Comparison of ENCODE assay signal across 27 mouse cellular contexts in the genomic region with DNA sequence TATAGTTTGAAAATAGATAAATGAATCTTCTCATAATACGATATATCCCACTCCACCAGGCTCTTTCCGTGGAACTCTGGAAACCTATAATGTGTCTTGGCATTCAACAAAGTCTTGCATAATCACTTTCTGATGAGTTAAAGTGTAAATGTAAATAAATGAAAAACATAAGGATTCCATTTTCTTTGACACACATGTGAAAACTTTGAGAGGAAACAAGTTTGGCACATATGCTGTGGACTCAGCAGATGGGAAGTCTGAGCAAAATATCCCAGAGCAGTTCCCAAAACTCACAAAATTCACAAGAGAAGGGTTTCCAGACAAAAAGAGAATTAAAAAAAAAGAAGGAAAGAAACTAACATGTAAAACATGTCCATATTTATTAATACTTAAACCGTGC.
DNase-seq lines count a peak whose midpoint lies in the region; ATAC-seq and TF ChIP-seq lines count a peak whose summit lies in the region.
"Had no signal": no experiment of that assay in that cellular context is flagged by ENCODE, and none has a peak within 500 bp of the region (broad histone marks: within the 10 kb centered on the region; RNA-seq: fewer than 3 reads in every experiment).

No protein-coding gene starts in this region.

- no peak for TF ChIP-seq CTCF in lung, postnatal 0 days (IDR thresholded peaks at IDR 0.05)
- no peak for TF ChIP-seq CTCF in brain, embryonic 14.5 days (IDR thresholded peaks at IDR 0.05; ENCODE audit: borderline replicate concordance, extremely low read depth, insufficient read depth, insufficient read length)

- H3K9me3 ChIP-seq in forebrain, embryonic 15.5 days = no peaks in the 10 kb centered on the region
- H3K9me3 ChIP-seq in forebrain, embryonic 12.5 days = no peaks in the 10 kb centered on the region
- no peaks in the 10 kb centered on the region for H3K9me3 ChIP-seq in lung, postnatal 0 days (ENCODE audit: low read length)
- H3K9me3 ChIP-seq: hindbrain, embryonic 12.5 days; intestine, embryonic 15.5 days; megakaryocyte, embryonic 14.5 days; midbrain, embryonic 12.5 days; neural tube, embryonic 12.5 days had no signal

- TF ChIP-seq EP300 in lung, postnatal 0 days (IDR thresholded peaks at IDR 0.05) = no peak

- no peak overlapping the region for H3K4me2 ChIP-seq in forebrain, embryonic 15.5 days (replicated peaks)
- H3K4me2 ChIP-seq in forebrain, embryonic 12.5 days = no peak overlapping the region
- no peak overlapping the region for H3K4me2 ChIP-seq in lung, postnatal 0 days (replicated peaks; ENCODE audit: low read depth, low read length)
- H3K4me2 ChIP-seq: heart, embryonic 11.5 days; hindbrain, embryonic 12.5 days; intestine, embryonic 15.5 days; midbrain, embryonic 12.5 days; neural tube, embryonic 12.5 days had no signal

- DNase-seq in lung, postnatal 0 days (ENCODE audit: low spot score) = peak; percentile 65
- DNase-seq in lung, postnatal 4 days = no peak
- DNase-seq in brain, embryonic 14.5 days (ENCODE audit: low read depth) = peak; percentile 35
- no peak for DNase-seq in ovary, postnatal 10 days (ENCODE audit: low spot score)
- DNase-seq: adrenal gland, postnatal 10 days; gastrocnemius, adult 2 months; gastrocnemius, postnatal 36 days; heart, adult 18-20 months; heart, postnatal 36 days; kidney, adult 2 months; layer of hippocampus, adult 9-11 months; liver; right cerebral cortex, postnatal 4 days; thymus, postnatal 4 days had no signal

- peak; percentile 60; the same call in 1 of the 2 replicates for ATAC-seq in forebrain, embryonic 15.5 days (replicated peaks)
- no peak for ATAC-seq in forebrain, embryonic 12.5 days (ENCODE audit: low FRiP score)
- peak; percentile 44; the same call in 1 of the 2 replicates for ATAC-seq in lung, postnatal 0 days
- no peak for ATAC-seq in megakaryocyte progenitor cell, adult 5-6 weeks (replicated peaks; ENCODE audit: poor library complexity)
- ATAC-seq: CD4-positive, CD25-positive, alpha-beta regulatory T cell, adult 4 months; hindbrain, postnatal 0 days; intestine, embryonic 15.5 days had no signal

- no peak overlapping the region for H3K9ac ChIP-seq in forebrain, embryonic 15.5 days (replicated peaks)
- H3K9ac ChIP-seq in forebrain, embryonic 12.5 days = no peak overlapping the region
- no peak overlapping the region for H3K9ac ChIP-seq in lung, postnatal 0 days (replicated peaks; ENCODE audit: low read depth)
- H3K9ac ChIP-seq: hindbrain, embryonic 12.5 days; intestine, embryonic 15.5 days; liver, embryonic 14.5 days; midbrain, embryonic 12.5 days; neural tube, embryonic 12.5 days had no signal

- no peaks in the 10 kb centered on the region for H3K4me1 ChIP-seq in forebrain, embryonic 15.5 days
- no peaks in the 10 kb centered on the region for H3K4me1 ChIP-seq in forebrain, embryonic 12.5 days
- H3K4me1 ChIP-seq in lung, postnatal 0 days (ENCODE audit: insufficient read depth, low read depth, low read length) = no peaks in the 10 kb centered on the region
- H3K4me1 ChIP-seq: hindbrain, embryonic 12.5 days; intestine, embryonic 15.5 days; megakaryocyte, embryonic 14.5 days; midbrain, embryonic 12.5 days; neural tube, embryonic 12.5 days had no signal

- WGBS in forebrain, embryonic 15.5 days = 73% methylated on average over 3 of the region's 3 CpGs
- 92% methylated on average over 3 of the region's 3 CpGs for WGBS in forebrain, embryonic 12.5 days
- 70% methylated on average over 3 of the region's 3 CpGs for WGBS in lung, postnatal 0 days

- no peak for TF ChIP-seq POLR2A in brain, embryonic 14.5 days (IDR thresholded peaks at IDR 0.05; ENCODE audit: borderline replicate concordance, extremely low read depth, insufficient read depth, insufficient read length, poor library complexity, severe bottlenecking)

- no peaks in the 10 kb centered on the region for H3K36me3 ChIP-seq in forebrain, embryonic 15.5 days
- H3K36me3 ChIP-seq in forebrain, embryonic 12.5 days (replicated peaks) = no peaks in the 10 kb centered on the region
- no peaks in the 10 kb centered on the region for H3K36me3 ChIP-seq in lung, postnatal 0 days (ENCODE audit: insufficient read depth, low read length)
- H3K36me3 ChIP-seq: hindbrain, embryonic 12.5 days; intestine, embryonic 15.5 days; midbrain, embryonic 12.5 days; neural tube, embryonic 12.5 days had no signal

- no peaks in the 10 kb centered on the region for H3K27me3 ChIP-seq in forebrain, embryonic 15.5 days
- no peaks in the 10 kb centered on the region for H3K27me3 ChIP-seq in forebrain, embryonic 12.5 days
- H3K27me3 ChIP-seq in lung, postnatal 0 days (replicated peaks; ENCODE audit: insufficient read depth, low read length) = no peaks in the 10 kb centered on the region
- H3K27me3 ChIP-seq: hindbrain, embryonic 12.5 days; intestine, embryonic 15.5 days; megakaryocyte, embryonic 14.5 days; midbrain, embryonic 12.5 days; neural tube, embryonic 12.5 days had no signal

- no peak overlapping the region for H3K27ac ChIP-seq in forebrain, embryonic 15.5 days (replicated peaks)
- no peak overlapping the region for H3K27ac ChIP-seq in forebrain, embryonic 12.5 days
- H3K27ac ChIP-seq in lung, postnatal 0 days (ENCODE audit: low read length) = no peak overlapping the region
- H3K27ac ChIP-seq: gastrocnemius, adult 2 months; hindbrain, embryonic 12.5 days; hindbrain, postnatal 0 days; intestine, embryonic 15.5 days; liver, embryonic 14.5 days; midbrain, embryonic 12.5 days; neural tube, embryonic 12.5 days had no signal

- H3K4me3 ChIP-seq in forebrain, embryonic 15.5 days = no peak overlapping the region
- no peak overlapping the region for H3K4me3 ChIP-seq in forebrain, embryonic 12.5 days (replicated peaks)
- H3K4me3 ChIP-seq in lung, postnatal 0 days (ENCODE audit: low read depth, low read length) = no peak overlapping the region
- H3K4me3 ChIP-seq: gastrocnemius, adult 2 months; hindbrain, embryonic 12.5 days; intestine, embryonic 15.5 days; megakaryocyte, embryonic 14.5 days; midbrain, embryonic 12.5 days; myocyte; neural tube, embryonic 12.5 days had no signal

Comparison
In these comparisons a context has a peak if more than half of its experiments do, and no peak if none do; other contexts are left out.
1. ATAC-seq: peak in forebrain, embryonic 15.5 days (single experiment) and lung, postnatal 0 days (single experiment); none in forebrain, embryonic 12.5 days (single experiment) and megakaryocyte progenitor cell, adult 5-6 weeks (single experiment).
2. DNase-seq: peak in lung, postnatal 0 days (single experiment) and brain, embryonic 14.5 days (single experiment); none in lung, postnatal 4 days (0 of 2) and ovary, postnatal 10 days (single experiment).